Mouse (Mus musculus) limb, embryonic 13.5 days (tissue): ENCODE measurements around the gene Mxd3. TPM values are rescaled to one million over a fixed set of nuclear protein-coding genes. Genes with fewer than 3 reads are reported as not detected.

Experiments
- ATAC-seq: fragments of 200-750 bp; cut with Nextera tagmentation; 2 replicates; pipeline ENCODE4 v1.8.0; 2017; ENCODE audit warnings: low read depth, moderate number of reproducible peaks, moderate TSS enrichment; ENCODE audit not compliant: low FRiP score
- H3K27ac ChIP-seq: fragments of 300-500 bp; sonication (generic); 2 replicates; pipeline ENCODE4 v1.5.1; 2015; ENCODE audit warnings: inconsistent platforms, mild to moderate bottlenecking, moderate library complexity
- H3K27me3 ChIP-seq: fragments of 300-500 bp; sonication (generic); 2 replicates; pipeline ENCODE4 v1.6.1; 2015; ENCODE audit warnings: mild to moderate bottlenecking, inconsistent platforms
- H3K36me3 ChIP-seq: fragments of 300-500 bp; sonication (generic); 2 replicates; pipeline ENCODE4 v1.6.1; 2015; ENCODE audit warnings: inconsistent platforms, mild to moderate bottlenecking, moderate library complexity
- H3K4me1 ChIP-seq: fragments of 300-500 bp; sonication (generic); 2 replicates; pipeline ENCODE4 v1.6.1; 2015; ENCODE audit warnings: inconsistent platforms
- H3K4me2 ChIP-seq: fragments of 300-500 bp; sonication (generic); replicated peaks from 2 replicates; pipeline ENCODE4 v1.6.1; 2015; ENCODE audit warnings: inconsistent platforms, mild to moderate bottlenecking, moderate library complexity
- H3K4me3 ChIP-seq: fragments of 300-500 bp; sonication (generic); 2 replicates; pipeline ENCODE4 v1.5.1; 2015; ENCODE audit warnings: moderate library complexity, mild to moderate bottlenecking, inconsistent platforms
- H3K9ac ChIP-seq: fragments of 300-500 bp; sonication (generic); 2 replicates; pipeline ENCODE4 v1.6.1; 2015; ENCODE audit warnings: mild to moderate bottlenecking, inconsistent platforms
- H3K9me3 ChIP-seq: fragments of 300-500 bp; sonication (generic); 2 replicates; pipeline ENCODE4 v1.6.1; 2016; ENCODE audit warnings: inconsistent platforms
- WGBS: fragments of 180-500 bp; shearing (Covaris S2); methylation state at CpG from one replicate; pipeline ENCODE4 v1.1.7; 2015; 5-methylcytosine and 5-hydroxymethylcytosine counted together
- polyA plus RNA-seq: library from polyadenylated mRNA; unstranded; fragments of >200 nt; fragmentation: Nextera tagmentation; extraction: Ambion mirVana; gene quantifications from 2 replicates; pipeline ENCODE4 v1.2.1, GENCODE M21; 2015

The Mxd3 gene
- polyA plus RNA-seq, 1 experiment from 2014 or later, result 40.9 TPM

DNA sequence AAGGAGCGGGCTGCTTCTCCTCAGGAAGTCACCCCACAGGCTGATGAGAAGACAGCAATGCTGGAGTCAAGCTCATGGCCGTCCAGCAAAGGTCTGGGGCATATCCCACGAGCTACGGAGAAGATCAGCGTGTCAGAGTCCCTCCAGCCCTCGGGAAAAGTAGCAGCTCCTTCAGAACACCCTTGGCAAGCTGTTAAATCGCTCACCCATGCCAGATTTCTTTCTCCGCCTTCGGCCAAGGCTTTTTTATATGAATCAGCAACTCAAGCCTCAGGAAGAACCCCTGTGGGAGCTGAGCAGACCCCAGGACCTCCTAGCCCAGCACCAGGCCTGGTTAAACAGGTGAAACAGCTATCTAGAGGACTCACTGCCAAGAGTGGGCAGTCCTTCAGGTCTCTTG lies 16.6 kb downstream of the Mxd3 start:
- Histone ChIP-seq H3K9me3 (no peaks in the 10 kb centered on the region), H3K36me3 (peaks cover 88% of the 10 kb centered on the region), H3K9ac (no peak overlapping the region), H3K4me1 (no peaks in the 10 kb centered on the region), H3K4me3 (no peak overlapping the region), H3K27ac (no peak overlapping the region), H3K27me3 (no peaks in the 10 kb centered on the region), H3K4me2 (no peak overlapping the region)
- WGBS, result 89% methylated on average over 9 of the region's 9 CpGs
- ATAC-seq, result no peak

DNA sequence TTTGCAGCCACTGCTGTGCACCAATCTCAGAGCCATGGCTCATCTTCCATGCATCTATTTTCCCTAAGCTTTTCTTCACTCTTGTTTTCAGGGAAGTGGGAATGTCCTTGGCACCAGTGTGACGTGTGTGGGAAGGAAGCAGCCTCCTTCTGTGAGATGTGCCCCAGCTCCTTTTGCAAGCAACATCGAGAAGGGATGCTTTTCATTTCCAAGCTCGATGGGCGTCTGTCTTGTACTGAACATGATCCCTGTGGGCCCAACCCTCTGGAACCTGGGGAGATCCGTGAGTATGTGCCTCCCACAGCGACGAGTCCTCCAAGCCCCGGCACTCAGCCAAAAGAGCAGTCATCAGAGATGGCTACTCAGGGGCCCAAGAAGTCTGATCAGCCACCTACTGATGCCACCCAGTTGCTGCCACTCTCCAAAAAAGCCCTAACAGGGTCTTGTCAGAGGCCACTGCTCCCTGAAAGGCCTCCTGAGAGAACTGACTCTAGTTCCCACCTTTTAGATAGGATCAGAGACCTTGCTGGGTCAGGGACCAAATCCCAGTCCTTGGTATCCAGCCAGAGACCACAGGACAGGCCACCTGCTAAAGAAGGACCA lies 17.5 kb downstream of the Mxd3 start:
- Histone ChIP-seq H3K9ac (no peak overlapping the region), H3K4me2 (no peak overlapping the region), H3K27me3 (no peaks in the 10 kb centered on the region), H3K4me3 (no peak overlapping the region), H3K4me1 (no peaks in the 10 kb centered on the region), H3K36me3 (peaks cover 88% of the 10 kb centered on the region), H3K9me3 (no peaks in the 10 kb centered on the region), H3K27ac (no peak overlapping the region)
- ATAC-seq, result no peak
- 89% methylated on average over 8 of the region's 8 CpGs for WGBS

DNA sequence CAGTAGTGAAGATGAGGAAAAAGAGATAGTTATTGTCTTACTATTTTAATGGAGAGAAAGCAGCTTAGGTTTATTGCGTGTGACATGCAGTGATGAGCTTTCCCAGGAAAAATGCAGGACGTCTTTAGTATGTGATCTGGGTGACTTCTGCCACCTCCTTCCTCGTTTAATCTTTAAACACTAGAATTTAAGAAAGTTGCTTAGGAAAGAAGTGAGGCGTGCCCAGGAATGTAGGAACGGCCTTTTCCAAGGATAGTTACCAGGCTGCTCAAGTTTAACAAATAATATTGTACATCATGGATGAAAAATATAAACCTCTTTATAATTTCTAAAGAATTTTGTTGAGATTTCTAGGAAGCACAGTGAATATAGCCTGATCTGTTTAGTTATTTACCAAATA lies 28.7 kb downstream of the Mxd3 start:
- H3K9me3 ChIP-seq, result no peaks in the 10 kb centered on the region

DNA sequence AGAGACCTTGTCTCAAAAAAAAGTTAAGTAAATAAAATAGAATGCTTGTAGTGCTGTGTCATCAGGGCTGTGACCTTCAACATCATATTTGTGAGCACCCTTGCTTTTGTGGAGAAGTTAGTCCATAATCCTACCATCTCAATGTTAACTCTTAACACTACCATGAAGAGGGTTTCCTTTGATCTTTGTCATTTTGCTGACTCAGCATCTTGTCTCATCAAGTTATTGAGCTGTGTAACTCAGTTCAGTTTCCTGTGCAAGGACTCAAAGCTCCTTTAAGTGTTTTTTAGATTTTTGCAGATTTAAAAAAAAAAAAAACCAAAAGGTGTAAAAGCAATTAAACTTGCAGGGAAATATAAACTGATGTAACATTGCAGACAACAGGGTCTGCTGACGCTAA lies 32.9 kb downstream of the Mxd3 start:
- ATAC-seq, result no peak
- Histone ChIP-seq H3K4me1 (no peaks in the 10 kb centered on the region), H3K9ac (no peak overlapping the region), H3K27ac (no peak overlapping the region), H3K9me3 (no peaks in the 10 kb centered on the region), H3K4me3 (no peak overlapping the region), H3K36me3 (peaks cover 92% of the 10 kb centered on the region), H3K27me3 (no peaks in the 10 kb centered on the region), H3K4me2 (no peak overlapping the region)
- WGBS, result 87% methylated on average over 1 of the region's 1 CpGs

More for the DNA sequence above, 28.7 kb downstream of the Mxd3 start:
- Histone ChIP-seq H3K27me3 (no peaks in the 10 kb centered on the region), H3K9ac (no peak overlapping the region), H3K36me3 (peaks cover 91% of the 10 kb centered on the region), H3K27ac (no peak overlapping the region), H3K4me3 (no peak overlapping the region), H3K4me2 (no peak overlapping the region), H3K4me1 (no peaks in the 10 kb centered on the region)
- 89% methylated on average over 5 of the region's 5 CpGs for WGBS
- ATAC-seq, result no peak

DNA sequence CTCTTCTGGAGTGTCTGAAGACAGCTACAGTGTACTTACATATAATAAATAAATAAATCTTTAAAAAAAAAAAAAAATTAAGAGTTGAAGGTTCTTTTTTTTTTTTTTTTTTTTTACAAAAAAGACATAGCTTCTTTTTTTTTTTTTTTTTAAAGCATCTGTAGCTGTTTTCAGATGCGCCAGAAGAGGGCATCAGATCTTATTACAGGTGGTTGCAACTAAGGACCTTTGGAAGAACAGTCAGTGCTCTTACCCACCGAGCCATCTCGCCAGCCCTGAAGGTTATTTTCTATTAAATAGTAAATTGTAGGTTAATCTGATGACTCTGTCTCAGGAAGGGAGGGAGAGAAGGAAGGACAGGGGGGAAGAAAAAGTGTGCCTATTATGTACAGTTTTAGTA lies 40.8 kb downstream of the Mxd3 start:
- Histone ChIP-seq H3K9ac (no peak overlapping the region), H3K4me3 (no peak overlapping the region), H3K36me3 (peaks cover 85% of the 10 kb centered on the region), H3K27ac (no peak overlapping the region), H3K9me3 (no peaks in the 10 kb centered on the region), H3K27me3 (no peaks in the 10 kb centered on the region), H3K4me1 (no peaks in the 10 kb centered on the region), H3K4me2 (no peak overlapping the region)
- 81% methylated on average over 3 of the region's 3 CpGs for WGBS
- ATAC-seq, result no peak

DNA sequence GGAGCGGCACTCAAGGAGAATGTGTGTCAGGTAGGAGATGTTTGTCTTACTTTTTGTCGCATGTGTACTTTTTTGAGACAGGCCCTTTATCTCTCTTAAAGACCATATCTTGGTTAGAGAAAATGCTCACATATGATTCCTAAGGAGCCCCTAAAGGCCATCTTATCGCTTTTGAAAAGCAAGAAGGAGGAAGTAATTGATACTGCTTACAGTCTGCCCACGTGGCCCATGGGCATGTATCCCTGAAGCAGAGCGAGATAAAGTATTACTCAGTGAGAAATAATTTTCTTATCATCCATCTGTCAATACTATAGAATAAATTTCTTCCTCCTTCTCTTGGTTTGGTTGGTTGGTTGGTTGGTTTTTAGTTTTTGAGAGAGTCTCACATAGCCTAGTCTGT lies 52.0 kb downstream of the Mxd3 start:
- H3K9me3 ChIP-seq, result no peaks in the 10 kb centered on the region
- no peak overlapping the region for H3K4me3 ChIP-seq
- H3K4me1 ChIP-seq, result no peaks in the 10 kb centered on the region
- no peak overlapping the region for H3K9ac ChIP-seq
- H3K27ac ChIP-seq, result no peak overlapping the region
- ATAC-seq, result no peak
- no peak overlapping the region for H3K4me2 ChIP-seq
- H3K36me3 ChIP-seq, result peaks cover 72% of the 10 kb centered on the region
- H3K27me3 ChIP-seq, result no peaks in the 10 kb centered on the region
- 93% methylated on average over 5 of the region's 5 CpGs for WGBS

DNA sequence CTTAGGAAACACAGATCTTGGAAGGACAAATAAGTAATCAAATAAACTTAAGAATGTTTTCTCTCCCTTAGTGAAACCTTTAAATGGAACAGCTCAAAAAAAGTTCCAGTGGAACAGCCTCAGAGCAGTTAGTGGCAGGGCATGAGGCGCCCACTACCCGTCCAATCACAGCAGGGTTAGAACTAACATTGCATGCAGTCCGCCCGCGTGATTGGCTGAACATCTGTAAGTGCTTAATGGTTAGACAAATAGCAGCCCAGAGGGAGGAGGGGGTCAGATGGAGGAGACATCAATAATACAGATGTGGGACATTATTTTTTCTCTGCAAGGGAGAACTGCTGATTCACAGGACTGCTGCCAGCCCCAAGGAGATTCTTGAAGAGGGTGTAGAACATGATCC lies 52.4 kb downstream of the Mxd3 start:
- H3K9ac ChIP-seq, result no peak overlapping the region
- no peaks in the 10 kb centered on the region for H3K4me1 ChIP-seq
- ATAC-seq, result no peak
- H3K36me3 ChIP-seq, result peaks cover 71% of the 10 kb centered on the region
- H3K9me3 ChIP-seq, result no peaks in the 10 kb centered on the region
- no peak overlapping the region for H3K4me3 ChIP-seq
- no peaks in the 10 kb centered on the region for H3K27me3 ChIP-seq
- H3K4me2 ChIP-seq, result no peak overlapping the region
- 74% methylated on average over 5 of the region's 5 CpGs for WGBS
- H3K27ac ChIP-seq, result no peak overlapping the region

Other genes starting within 250 kb of the Mxd3 start
- gene Uimc1, start 229.5 kb downstream of the Mxd3 start, polyA plus RNA-seq, result 29.8 and 30.6 TPM in 2 replicates
- 26.4 and 31.5 TPM in 2 replicates for gene Zfp346, start 224.5 kb downstream of the Mxd3 start, polyA plus RNA-seq
- not detected in 2 replicates for gene Gm17617, start 196.3 kb downstream of the Mxd3 start, polyA plus RNA-seq
- 11.8 and 12.0 TPM in 2 replicates for gene Fgfr4, start 177.2 kb downstream of the Mxd3 start, polyA plus RNA-seq
- gene Nsd1, start 120.0 kb downstream of the Mxd3 start, polyA plus RNA-seq, result 80.4 and 82.4 TPM in 2 replicates
- 371 and 378 TPM in 2 replicates for gene Prelid1, start 9.3 kb downstream of the Mxd3 start, polyA plus RNA-seq
- 104 and 109 TPM in 2 replicates for gene Rab24, start 7.9 kb downstream of the Mxd3 start, polyA plus RNA-seq
- 93.9 and 94.0 TPM in 2 replicates for gene Lman2, start 33.0 kb upstream of the Mxd3 start, polyA plus RNA-seq
- 1.3 and 1.5 TPM in 2 replicates for gene Rgs14, start 39.9 kb upstream of the Mxd3 start, polyA plus RNA-seq
- 0.06 TPM in 1 of 2 replicates, not detected in the other for gene Slc34a1, start 68.4 kb upstream of the Mxd3 start, polyA plus RNA-seq
- gene Pfn3, start 85.4 kb upstream of the Mxd3 start, polyA plus RNA-seq, result 0.29 TPM in 1 of 2 replicates, not detected in the other
- gene F12, start 97.0 kb upstream of the Mxd3 start, polyA plus RNA-seq, result 0.08 and 0.51 TPM in 2 replicates
- gene Grk6, start 115.2 kb upstream of the Mxd3 start, polyA plus RNA-seq, result 48.1 and 50.1 TPM in 2 replicates
- 0.79 and 0.87 TPM in 2 replicates for gene Prr7, start 134.4 kb upstream of the Mxd3 start, polyA plus RNA-seq
- gene Dbn1, start 158.3 kb upstream of the Mxd3 start, polyA plus RNA-seq, result 297 and 304 TPM in 2 replicates
- gene Pdlim7, start 183.9 kb upstream of the Mxd3 start, polyA plus RNA-seq, result 175 and 181 TPM in 2 replicates
- gene Dok3, start 199.5 kb upstream of the Mxd3 start, polyA plus RNA-seq, result 2.3 and 2.9 TPM in 2 replicates
- gene Ddx41, start 206.8 kb upstream of the Mxd3 start, polyA plus RNA-seq, result 71.4 and 73.4 TPM in 2 replicates
- gene Fam193b, start 241.3 kb upstream of the Mxd3 start, polyA plus RNA-seq, result 50.7 and 52.8 TPM in 2 replicates
- gene Tmed9, start 243.9 kb upstream of the Mxd3 start, polyA plus RNA-seq, result 166 and 175 TPM in 2 replicates